In the genomic region with DNA sequence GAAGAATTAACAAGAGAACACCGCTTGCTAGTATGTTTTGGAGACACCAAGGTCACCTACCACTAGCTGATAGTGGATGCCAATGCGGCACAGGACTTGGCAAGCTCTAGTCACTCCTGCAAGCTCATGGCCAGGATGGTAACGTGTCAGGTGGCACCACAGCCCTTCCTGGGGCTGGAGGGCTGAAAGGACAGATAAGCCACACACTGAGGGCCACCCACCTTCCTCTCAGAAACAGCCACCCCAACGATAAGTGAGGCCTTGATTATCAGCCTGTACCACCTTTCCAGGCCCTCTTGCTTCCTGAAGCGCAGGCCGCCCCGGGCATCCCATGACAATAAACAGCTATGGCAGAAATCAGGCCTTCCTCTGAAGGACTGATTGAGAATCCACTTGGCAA, we compare ENCODE assay signal across 10 mouse cellular contexts. TPM values are rescaled to one million over a fixed set of nuclear protein-coding genes. Genes with fewer than 3 reads are reported as not detected.
A peak's percentile ranks its signal among the peaks of the same experiment; 100 is the strongest.
DNase-seq lines count a peak whose midpoint lies in the region; ATAC-seq lines count a peak whose summit lies in the region.
"Had no signal": no experiment of that assay in that cellular context is flagged by ENCODE, and none has a peak within 500 bp of the region (broad histone marks: within the 10 kb centered on the region; RNA-seq: fewer than 3 reads in every experiment).

No protein-coding gene starts in this region.

- 94% methylated on average over 7 of the region's 7 CpGs for WGBS in forebrain, embryonic 11.5 days
- 93% methylated on average over 7 of the region's 7 CpGs for WGBS in forebrain, embryonic 16.5 days
- WGBS in limb, embryonic 10.5 days: 89% methylated on average over 7 of the region's 7 CpGs
- WGBS in forebrain, embryonic 13.5 days: 92% methylated on average over 7 of the region's 7 CpGs

- no peak overlapping the region for H3K4me2 ChIP-seq in forebrain, embryonic 11.5 days (ENCODE audit: low read depth, low read length, severe bottlenecking)
- H3K4me2 ChIP-seq in forebrain, embryonic 16.5 days (ENCODE audit: low read length): no peak overlapping the region
- H3K4me2 ChIP-seq in forebrain, embryonic 13.5 days: no peak overlapping the region
- H3K4me2 ChIP-seq: embryonic facial prominence, embryonic 12.5 days had no signal

- no peak for DNase-seq in forebrain, embryonic 11.5 days (ENCODE audit: low spot score)
- DNase-seq in c-Kit-positive CD71-positive TER-119-positive erythroid progenitor cells, embryonic 14.5 days (ENCODE audit: low spot score): peak; percentile 93
- peak; percentile 46 to 57 for DNase-seq in heart, postnatal 14 days
- DNase-seq in limb, embryonic 10.5 days (ENCODE audit: low spot score): no peak
- no peak for DNase-seq in kidney, adult 8-10 months
- DNase-seq: thymus, postnatal 14 days had no signal

- no peak overlapping the region; the same call in 1 of the 2 replicates for H3K9ac ChIP-seq in forebrain, embryonic 11.5 days (ENCODE audit: low read length)
- no peak overlapping the region for H3K9ac ChIP-seq in forebrain, embryonic 16.5 days (replicated peaks; ENCODE audit: low read depth, low read length)
- no peak overlapping the region for H3K9ac ChIP-seq in forebrain, embryonic 13.5 days
- H3K9ac ChIP-seq: embryonic facial prominence, embryonic 12.5 days had no signal

- no peaks in the 10 kb centered on the region for H3K27me3 ChIP-seq in forebrain, embryonic 11.5 days (ENCODE audit: control insufficient read depth, insufficient read depth, low read length)
- no peaks in the 10 kb centered on the region for H3K27me3 ChIP-seq in forebrain, embryonic 16.5 days (replicated peaks; ENCODE audit: control insufficient read depth, insufficient read depth, low read length)
- H3K27me3 ChIP-seq in limb, embryonic 10.5 days (ENCODE audit: low read depth, poor library complexity, severe bottlenecking): peaks cover 4% of the 10 kb centered on the region; the same call in 1 of the 2 replicates
- H3K27me3 ChIP-seq in forebrain, embryonic 13.5 days: no peaks in the 10 kb centered on the region
- H3K27me3 ChIP-seq: embryonic facial prominence, embryonic 12.5 days had no signal

- H3K4me3 ChIP-seq in forebrain, embryonic 11.5 days (ENCODE audit: low read depth, low read length): no peak overlapping the region
- H3K4me3 ChIP-seq in forebrain, embryonic 16.5 days (replicated peaks; ENCODE audit: low read length): no peak overlapping the region
- no peak overlapping the region for H3K4me3 ChIP-seq in limb, embryonic 10.5 days
- H3K4me3 ChIP-seq in forebrain, embryonic 13.5 days: no peak overlapping the region
- H3K4me3 ChIP-seq: embryonic facial prominence, embryonic 12.5 days had no signal

- peak overlapping the region; percentile 18; the same call in 1 of the 2 replicates for H3K27ac ChIP-seq in forebrain, embryonic 11.5 days (ENCODE audit: low read depth, low read length)
- no peak overlapping the region for H3K27ac ChIP-seq in forebrain, embryonic 16.5 days (ENCODE audit: low read length)
- no peak overlapping the region for H3K27ac ChIP-seq in limb, embryonic 10.5 days
- no peak overlapping the region for H3K27ac ChIP-seq in forebrain, embryonic 13.5 days
- H3K27ac ChIP-seq: embryonic facial prominence, embryonic 12.5 days had no signal

- intact Hi-C loops in heart, postnatal 14 days (cut with DNase I): no loop called here

- peaks cover 3% of the 10 kb centered on the region; the same call in 1 of the 2 replicates for H3K4me1 ChIP-seq in forebrain, embryonic 11.5 days (replicated peaks; ENCODE audit: control insufficient read depth, insufficient read depth, low read length)
- H3K4me1 ChIP-seq in forebrain, embryonic 16.5 days (replicated peaks; ENCODE audit: control insufficient read depth, insufficient read depth, low read length): peaks cover 10% of the 10 kb centered on the region
- peaks cover 19% of the 10 kb centered on the region for H3K4me1 ChIP-seq in limb, embryonic 10.5 days
- H3K4me1 ChIP-seq in forebrain, embryonic 13.5 days: peaks cover 13% of the 10 kb centered on the region

- H3K9me3 ChIP-seq in forebrain, embryonic 11.5 days (ENCODE audit: control insufficient read depth, low read length): no peaks in the 10 kb centered on the region
- H3K9me3 ChIP-seq in forebrain, embryonic 16.5 days (ENCODE audit: control insufficient read depth, low read length): no peaks in the 10 kb centered on the region
- no peaks in the 10 kb centered on the region for H3K9me3 ChIP-seq in limb, embryonic 10.5 days (replicated peaks)
- H3K9me3 ChIP-seq in forebrain, embryonic 13.5 days (replicated peaks): 0 out of 2 replicates have a peak, but pooled peaks cover 3% of the 10 kb centered on the region
- H3K9me3 ChIP-seq: embryonic facial prominence, embryonic 12.5 days had no signal

- no peak for ATAC-seq in forebrain, embryonic 11.5 days (replicated peaks; ENCODE audit: low FRiP score)
- ATAC-seq in forebrain, embryonic 16.5 days: no peak
- ATAC-seq in megakaryocyte-erythroid progenitor cell, adult 5-6 weeks (replicated peaks; ENCODE audit: low FRiP score, low TSS enrichment, poor library complexity, severe bottlenecking): peak; percentile 87
- no peak for ATAC-seq in forebrain, embryonic 13.5 days

- no peaks in the 10 kb centered on the region; the same call in 1 of the 2 replicates for H3K36me3 ChIP-seq in forebrain, embryonic 11.5 days (ENCODE audit: control insufficient read depth, insufficient read depth, low read length)
- H3K36me3 ChIP-seq in forebrain, embryonic 16.5 days (ENCODE audit: control insufficient read depth, insufficient read depth): peaks cover 10% of the 10 kb centered on the region
- peaks cover 69% of the 10 kb centered on the region for H3K36me3 ChIP-seq in limb, embryonic 10.5 days
- H3K36me3 ChIP-seq in forebrain, embryonic 13.5 days (ENCODE audit: poor library complexity, severe bottlenecking): peaks cover 60% of the 10 kb centered on the region

RNA-seq across cellular contexts. Expression of gene Ankrd9, which starts 4.5 kb away (rescaled TPM):
- 16.9 and 18.9 TPM in 2 replicates for polyA plus RNA-seq in forebrain, embryonic 11.5 days (2014; fragmentation: Nextera tagmentation; extraction: Ambion mirVana)
- polyA plus RNA-seq in forebrain, embryonic 16.5 days (2015; fragmentation: Nextera tagmentation; extraction: Ambion mirVana): 6.1 TPM in 2 replicates
- total RNA-seq in heart, postnatal 14 days (2021): 10 to 100 TPM; 81.0 to 82.1 TPM
- 3.6 and 5.7 TPM in 2 replicates for total RNA-seq in megakaryocyte-erythroid progenitor cell, adult 5-6 weeks (2014; fragmentation: Nextera tagmentation)
- 2.2 and 3.6 TPM in 2 replicates for total RNA-seq in megakaryocyte-erythroid progenitor cell, adult 5-6 weeks (2017)
- polyA plus RNA-seq in limb, embryonic 10.5 days (2016; fragmentation: Nextera tagmentation; extraction: Ambion mirVana): 15.2 and 17.2 TPM in 2 replicates
- polyA plus RNA-seq in forebrain, embryonic 13.5 days (2015; fragmentation: Nextera tagmentation; extraction: Ambion mirVana): 9.1 and 9.4 TPM in 2 replicates

Comparison
In these comparisons a context has a peak if more than half of its experiments do, and no peak if none do; other contexts are left out.
1. DNase-seq: peak in c-Kit-positive CD71-positive TER-119-positive erythroid progenitor cells, embryonic 14.5 days (single experiment) and heart, postnatal 14 days (2 of 2); none in forebrain, embryonic 11.5 days (single experiment), limb, embryonic 10.5 days (single experiment) and kidney, adult 8-10 months (0 of 2).